Mouse (Mus musculus): ENCODE measurements at regions not wholly inside any gene's neighbourhood (a gene's known extent, or its start where the extent isn't known, plus 50 kb on each side); places are given as distances from the start of the nearest gene placed in this dataset.
"Not testable (repeated sequence)": the region's sequence is repeated elsewhere in the genome, so short reads cannot be mapped to it uniquely, and the experiment has no call there.

GRCm38 (mm10) chr12:54519370-54519769 is 137.0 kb downstream of the Sptssa start:
- no peak for DNase-seq (ENCODE audit: low spot score in 2 of 2)

- no peak for DNase-seq (ENCODE audit: low spot score in 2 of 2)
Measured at GRCm38 (mm10) chr12:54517265-54517664, 139.1 kb downstream of the Sptssa start.

DNA sequence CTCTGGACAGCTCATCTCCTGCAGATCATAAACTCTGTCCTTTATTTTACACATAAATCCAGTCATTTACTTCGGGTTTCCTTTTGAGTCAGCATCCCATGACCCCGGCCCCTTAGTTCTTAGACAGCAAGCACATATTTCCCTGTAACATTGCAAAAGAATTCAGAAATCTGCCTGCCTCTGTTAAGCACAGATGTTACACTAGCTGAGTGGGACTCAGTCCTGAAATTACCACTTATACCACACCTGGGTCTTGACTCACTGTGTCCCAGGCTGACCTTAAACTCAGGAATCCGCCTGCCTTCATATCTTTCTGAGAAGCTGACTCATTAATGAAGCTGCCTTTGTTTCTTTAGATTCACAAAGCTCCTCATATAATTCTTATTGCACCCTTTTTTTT is 139.9 kb downstream of the Sptssa start:
- no peak for DNase-seq (ENCODE audit: low spot score in 2 of 2)

DNA sequence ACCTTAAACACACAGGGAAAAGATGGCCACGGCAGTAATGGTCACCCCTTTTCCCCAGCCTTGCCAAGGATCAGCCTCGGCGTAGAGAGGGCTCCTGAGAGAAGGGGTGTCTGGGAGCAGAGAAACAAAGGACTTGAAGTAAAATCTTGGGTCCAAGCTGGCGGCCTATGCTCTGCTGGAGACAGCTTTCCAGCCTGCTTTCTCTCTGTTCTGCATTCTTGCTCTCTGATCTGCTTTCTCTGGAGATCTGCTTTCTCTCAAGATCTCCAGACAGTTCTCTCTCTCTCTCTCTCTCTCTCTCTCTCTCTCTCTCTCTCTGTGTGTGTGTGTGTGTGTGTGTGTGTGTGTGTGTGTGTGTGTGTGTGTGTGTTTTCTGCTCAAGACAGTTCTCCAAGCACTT is 140.3 kb downstream of the Sptssa start:
- DNase-seq (ENCODE audit: low spot score in 2 of 2), result not testable (repeated sequence)

DNA sequence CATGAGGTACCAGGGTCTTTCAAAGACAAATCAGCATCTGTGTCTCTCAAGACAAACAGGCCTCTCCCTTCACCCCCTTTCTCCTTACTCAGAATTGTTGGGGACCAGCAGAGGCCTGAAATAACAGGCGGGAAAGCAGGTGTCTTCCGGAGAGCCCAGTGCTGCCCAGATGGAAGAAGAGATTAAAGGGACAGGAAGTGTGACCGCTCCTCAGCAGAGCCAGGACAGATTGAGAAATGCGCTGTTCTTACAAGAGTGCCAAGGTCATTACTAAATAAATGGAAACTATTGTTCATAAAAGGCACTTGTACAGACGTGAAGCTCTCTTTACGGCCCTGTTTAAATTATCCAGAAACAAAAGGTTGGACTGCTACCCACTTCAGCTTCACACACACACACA is 146.5 kb downstream of the Sptssa start:
- DNase-seq (ENCODE audit: low spot score in 2 of 2), result no peak

- DNase-seq (ENCODE audit: low spot score in 2 of 2), result no peak
Measured at GRCm38 (mm10) chr12:54502775-54503174, 153.6 kb downstream of the Sptssa start.

GRCm38 (mm10) chr12:54499963-54500362 is 156.4 kb downstream of the Sptssa start:
- no peak for DNase-seq (ENCODE audit: low spot score in 2 of 2)

DNA sequence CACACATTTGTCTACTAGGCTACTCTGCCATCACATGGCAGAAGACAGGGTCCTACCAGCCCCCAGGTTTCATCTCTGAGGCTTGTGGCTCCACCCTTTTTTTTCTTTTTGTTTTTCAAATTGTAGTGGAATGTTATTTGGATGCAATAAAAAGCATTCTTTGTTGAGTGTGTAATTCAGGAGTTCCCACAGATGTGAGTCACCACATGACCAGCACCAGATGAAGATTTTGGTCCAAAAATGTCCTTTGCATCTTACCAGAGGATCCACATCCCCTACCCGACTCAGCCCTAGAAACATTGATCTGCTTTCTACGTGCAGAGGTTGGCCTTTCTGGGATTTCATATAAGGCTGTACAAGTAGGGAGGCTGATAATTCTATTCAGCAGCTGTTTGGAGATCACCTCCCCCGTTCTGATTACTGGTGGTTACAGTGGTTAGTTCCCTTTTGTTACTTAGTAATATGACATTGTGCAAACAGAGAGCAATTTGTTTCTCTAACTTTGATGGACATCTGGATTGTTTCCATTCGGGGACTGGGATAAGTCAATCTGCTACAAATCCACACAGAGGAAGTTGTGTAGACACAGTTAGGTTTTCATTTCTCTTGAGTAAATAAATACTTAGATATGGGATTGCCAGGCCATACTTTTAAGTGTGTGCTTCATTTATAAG is 160.5 kb downstream of the Sptssa start:
- no peak for DNase-seq (ENCODE audit: low spot score in 2 of 2)

DNA sequence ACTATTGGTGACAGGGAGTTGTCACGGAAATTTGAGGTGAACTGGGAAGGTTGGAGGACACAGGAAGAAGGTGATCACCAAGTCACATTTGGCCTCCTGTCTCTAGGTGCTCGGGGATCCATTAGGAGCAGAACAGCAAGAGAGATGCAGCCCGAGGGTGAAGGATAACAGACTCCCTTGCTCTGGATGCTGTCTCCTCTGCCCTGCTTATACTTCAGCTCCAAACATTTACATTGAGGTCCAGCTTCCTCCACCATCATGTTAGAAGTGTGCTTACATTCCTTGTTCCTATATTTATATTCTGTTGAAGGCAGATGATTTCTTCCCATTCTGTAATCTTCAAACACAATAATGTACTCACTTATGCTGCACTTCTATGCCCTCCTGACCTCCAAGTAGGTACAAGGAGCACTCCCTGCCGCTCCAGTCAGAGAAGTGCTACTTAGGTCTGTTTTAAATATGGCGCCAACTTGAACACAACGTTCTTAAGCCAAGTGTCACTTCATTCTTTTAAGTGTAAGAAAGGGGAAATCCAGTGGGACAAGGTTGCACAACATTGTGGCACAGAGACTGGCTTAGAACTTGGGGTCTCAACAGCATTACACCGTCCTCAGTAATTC is 161.5 kb downstream of the Sptssa start:
- no peak for DNase-seq (ENCODE audit: low spot score in 2 of 2)

DNA sequence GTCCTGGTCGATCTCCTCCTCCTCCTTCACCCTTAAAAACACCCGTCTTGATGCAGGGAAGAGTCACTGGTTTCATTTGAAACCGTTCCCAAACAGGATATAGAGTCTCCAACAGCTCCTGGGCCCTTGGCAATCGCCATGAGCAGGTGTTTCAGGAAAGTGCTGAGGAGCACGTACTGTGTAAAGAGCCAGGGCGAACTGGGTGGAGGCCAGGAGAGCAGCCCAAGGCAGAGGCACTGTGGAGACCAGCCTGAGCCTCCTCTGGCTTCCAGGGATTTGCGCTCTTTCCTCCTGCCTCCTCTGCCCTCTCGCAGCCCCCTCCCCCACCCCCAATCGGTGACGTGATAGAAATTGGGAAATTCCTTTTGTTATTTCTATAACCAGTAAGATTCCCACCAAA is 163.6 kb downstream of the Sptssa start:
- DNase-seq (ENCODE audit: low spot score in 2 of 2), result no peak

DNA sequence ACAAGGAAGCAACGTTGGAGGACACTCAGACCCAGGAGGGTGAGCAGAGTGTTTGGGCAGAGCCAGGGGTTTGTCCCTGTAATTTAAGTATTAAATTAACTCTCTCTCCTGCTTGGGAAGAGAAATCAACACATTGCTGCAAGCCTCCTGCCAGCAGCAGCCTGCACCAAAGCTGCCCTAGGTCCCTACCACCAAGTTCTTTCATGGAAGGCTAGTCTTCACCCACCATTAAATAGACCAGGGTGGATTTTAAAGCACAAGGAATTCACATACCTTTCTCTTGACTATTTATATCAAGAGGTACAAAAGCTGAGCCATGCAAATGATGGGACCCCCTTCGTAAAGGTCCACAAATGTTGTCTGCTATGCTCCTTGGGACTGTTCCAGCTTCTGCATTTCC is 165.9 kb downstream of the Sptssa start:
- no peak for DNase-seq (ENCODE audit: low spot score in 2 of 2)

- peak; percentile 13 to 51 for DNase-seq (ENCODE audit: low spot score in 2 of 2)
Measured at GRCm38 (mm10) chr12:54489675-54490074, 166.7 kb downstream of the Sptssa start.

DNA sequence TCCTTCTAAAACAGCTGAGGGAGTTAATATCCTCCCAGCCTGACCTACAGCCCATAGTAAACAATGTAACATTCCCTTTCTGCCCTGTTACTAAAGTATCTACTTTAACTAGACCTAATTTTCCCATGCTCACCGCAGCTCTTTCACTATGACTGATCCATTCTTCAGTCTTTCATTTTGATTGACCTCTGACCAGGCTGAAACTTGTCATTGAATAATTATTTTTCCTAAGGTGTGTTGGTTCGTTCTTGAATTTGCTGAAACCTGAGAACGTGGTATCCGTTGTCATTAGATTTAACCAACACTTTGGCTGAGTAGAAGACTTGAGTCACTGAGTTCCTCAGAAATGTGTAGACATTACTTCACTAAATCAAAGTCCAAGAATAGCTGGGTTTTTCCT is 168.7 kb downstream of the Sptssa start:
- no peak for DNase-seq (ENCODE audit: low spot score in 2 of 2)

DNA sequence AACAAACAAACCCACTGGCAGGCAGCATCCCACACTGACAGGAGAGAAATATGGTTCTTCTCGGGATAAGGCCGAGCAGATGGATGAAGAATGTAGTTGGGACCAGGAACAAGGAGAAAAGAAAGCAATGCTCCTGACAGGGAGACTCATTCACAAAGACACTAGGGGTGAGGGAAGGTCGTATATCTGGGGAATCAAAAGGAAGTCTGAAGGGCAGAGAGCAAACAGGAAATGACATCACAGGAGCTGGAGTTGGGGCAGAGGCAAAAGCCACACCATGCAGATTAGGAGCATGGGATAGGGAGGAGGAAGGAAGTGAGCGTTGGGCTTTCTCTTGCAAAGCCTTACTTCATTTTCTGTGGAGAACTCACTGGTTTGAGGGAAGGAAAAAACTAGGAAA is 174.4 kb downstream of the Sptssa start:
- DNase-seq (ENCODE audit: low spot score in 2 of 2), result no peak

DNA sequence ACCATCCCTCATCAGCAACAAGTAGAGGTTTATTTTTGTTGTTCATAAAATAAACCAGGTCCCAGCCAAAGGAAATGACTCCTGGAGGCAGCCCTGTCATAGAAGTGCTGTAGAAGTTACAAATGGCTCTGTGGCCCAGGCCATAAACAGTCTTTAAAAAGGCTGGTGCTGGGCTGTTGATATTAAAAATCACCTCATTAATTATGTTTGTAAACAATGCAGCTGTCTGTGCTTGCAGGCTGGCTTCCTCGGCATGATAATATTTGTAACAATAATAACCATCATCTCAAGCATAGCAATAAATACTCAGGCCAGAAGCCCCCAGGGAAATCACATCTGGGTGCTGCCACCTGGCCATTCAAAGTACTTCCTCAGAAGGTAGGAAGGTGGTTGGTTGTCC is 176.5 kb downstream of the Sptssa start:
- no peak for DNase-seq (ENCODE audit: low spot score in 2 of 2)

- DNase-seq (ENCODE audit: low spot score in 2 of 2), result no peak
Measured at GRCm38 (mm10) chr12:54472881-54473280, 183.5 kb downstream of the Sptssa start.

- DNase-seq (ENCODE audit: low spot score in 2 of 2), result no peak
Measured at GRCm38 (mm10) chr12:54472407-54472806, 184.0 kb downstream of the Sptssa start.

- DNase-seq (ENCODE audit: low spot score in 2 of 2), result no peak
Measured at GRCm38 (mm10) chr12:54467635-54468034, 188.7 kb downstream of the Sptssa start.

DNA sequence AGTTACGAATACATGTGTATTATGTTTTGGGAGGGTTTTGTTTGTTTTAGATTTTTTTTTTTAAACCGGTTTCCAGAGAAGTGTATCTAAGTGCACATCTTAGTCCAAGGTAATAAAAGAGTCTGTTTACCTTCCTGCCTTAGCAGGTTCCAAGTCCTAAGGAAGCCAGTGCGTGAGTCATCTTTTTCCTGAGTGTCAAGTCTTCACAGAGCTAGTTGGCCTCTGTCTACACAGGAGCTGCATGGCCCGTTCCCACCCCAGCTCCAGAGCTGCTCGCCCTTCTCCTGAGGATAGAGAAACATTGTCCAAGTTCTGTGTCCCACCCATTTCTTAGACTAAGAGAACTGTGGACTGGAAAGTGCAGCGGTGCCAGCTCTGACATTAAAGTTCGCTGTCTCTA is 192.6 kb downstream of the Sptssa start:
- no peak for DNase-seq (ENCODE audit: low spot score in 2 of 2)

GRCm38 (mm10) chr12:54461411-54461810 is 195.0 kb downstream of the Sptssa start:
- no peak for DNase-seq (ENCODE audit: low spot score in 2 of 2)

- DNase-seq (ENCODE audit: low spot score in 2 of 2), result no peak
Measured at GRCm38 (mm10) chr12:54460135-54460523, 196.2 kb downstream of the Sptssa start.

GRCm38 (mm10) chr12:54459462-54460134 is 196.8 kb downstream of the Sptssa start:
- no peak for DNase-seq (ENCODE audit: low spot score in 2 of 2)

- DNase-seq (ENCODE audit: low spot score in 2 of 2), result no peak
Measured at GRCm38 (mm10) chr12:54456731-54457130, 199.6 kb downstream of the Sptssa start.
